Mouse (Mus musculus) fat pad, adult 2 months (tissue): ENCODE measurements around the gene Lamb1.

Experiments
- DNase-seq: peaks from one replicate; pipeline ENCODE4 v3.0.0-alpha.2; 2011; ENCODE audit warnings: low read depth, low spot score; ENCODE audit errors: extremely low read depth

The Lamb1 gene

DNA sequence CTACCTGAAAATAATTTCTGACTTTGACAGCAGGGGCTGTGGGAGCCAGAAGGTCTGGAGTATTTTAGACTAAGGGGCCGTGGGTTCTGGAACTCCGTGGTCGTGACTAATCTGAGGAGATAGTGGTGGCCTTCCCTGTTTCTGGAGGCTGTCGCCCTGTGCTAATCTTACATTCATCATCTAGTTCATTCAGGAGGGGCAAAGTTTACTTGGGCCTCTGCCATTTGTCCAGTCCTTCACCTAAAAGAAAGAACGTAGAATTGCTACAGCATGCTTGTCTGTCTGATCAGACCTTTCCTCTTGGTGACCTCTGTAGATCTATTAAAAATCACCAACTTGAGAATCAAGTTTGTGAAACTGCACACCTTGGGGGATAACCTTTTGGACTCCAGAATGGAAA, 17.2 kb downstream of the Lamb1 start:
- DNase-seq, result no peak

DNA sequence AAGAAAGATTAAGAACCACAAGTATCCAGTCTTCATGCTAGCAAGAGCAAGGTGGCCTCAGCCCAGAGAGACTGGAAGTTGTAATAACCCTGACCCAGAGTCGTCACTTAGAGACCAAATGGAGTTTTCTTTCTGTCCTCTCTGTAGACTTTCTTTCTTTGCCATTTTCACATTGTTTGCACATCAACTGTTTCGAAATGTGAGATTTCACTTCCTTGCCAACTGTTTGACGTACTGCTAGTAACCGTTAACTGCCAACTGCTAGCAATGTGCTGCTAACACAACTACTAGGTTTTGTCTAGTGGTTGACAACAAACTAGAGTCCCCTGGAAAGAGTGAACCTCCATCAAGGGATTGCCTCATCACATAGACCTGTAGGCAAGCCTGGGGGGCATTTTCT, 18.1 kb downstream of the Lamb1 start:
- DNase-seq, result no peak

DNA sequence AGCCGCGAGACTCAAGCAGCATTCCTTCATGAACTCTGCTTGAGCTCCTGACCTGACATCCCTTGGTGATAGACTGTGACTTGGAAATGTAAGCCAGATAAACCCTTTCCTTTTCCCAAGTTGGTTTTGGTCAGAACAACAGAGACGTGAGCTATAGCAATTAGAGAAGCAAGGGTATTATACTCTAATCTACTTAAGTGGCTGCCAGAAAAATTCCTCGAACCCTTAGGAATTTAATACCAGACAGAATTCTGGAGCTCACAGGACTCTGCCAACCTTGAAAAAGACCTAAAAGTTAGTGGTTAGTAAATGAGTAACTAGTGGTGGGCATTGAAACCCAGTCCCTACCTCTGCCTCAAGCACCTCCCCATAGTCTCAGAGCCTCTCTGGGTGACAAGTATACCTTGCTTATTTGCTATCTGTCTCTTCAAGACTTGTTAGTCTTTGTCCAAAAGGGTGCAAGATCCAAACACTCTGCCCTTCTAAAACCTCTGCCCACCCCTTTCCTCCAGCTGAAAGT, 18.6 kb downstream of the Lamb1 start:
- DNase-seq, result no peak

GRCm38 (mm10) chr12:31289046-31289445, 24.0 kb downstream of the Lamb1 start:
- no peak for DNase-seq

GRCm38 (mm10) chr12:31290951-31291350, 25.9 kb downstream of the Lamb1 start:
- no peak for DNase-seq

DNA sequence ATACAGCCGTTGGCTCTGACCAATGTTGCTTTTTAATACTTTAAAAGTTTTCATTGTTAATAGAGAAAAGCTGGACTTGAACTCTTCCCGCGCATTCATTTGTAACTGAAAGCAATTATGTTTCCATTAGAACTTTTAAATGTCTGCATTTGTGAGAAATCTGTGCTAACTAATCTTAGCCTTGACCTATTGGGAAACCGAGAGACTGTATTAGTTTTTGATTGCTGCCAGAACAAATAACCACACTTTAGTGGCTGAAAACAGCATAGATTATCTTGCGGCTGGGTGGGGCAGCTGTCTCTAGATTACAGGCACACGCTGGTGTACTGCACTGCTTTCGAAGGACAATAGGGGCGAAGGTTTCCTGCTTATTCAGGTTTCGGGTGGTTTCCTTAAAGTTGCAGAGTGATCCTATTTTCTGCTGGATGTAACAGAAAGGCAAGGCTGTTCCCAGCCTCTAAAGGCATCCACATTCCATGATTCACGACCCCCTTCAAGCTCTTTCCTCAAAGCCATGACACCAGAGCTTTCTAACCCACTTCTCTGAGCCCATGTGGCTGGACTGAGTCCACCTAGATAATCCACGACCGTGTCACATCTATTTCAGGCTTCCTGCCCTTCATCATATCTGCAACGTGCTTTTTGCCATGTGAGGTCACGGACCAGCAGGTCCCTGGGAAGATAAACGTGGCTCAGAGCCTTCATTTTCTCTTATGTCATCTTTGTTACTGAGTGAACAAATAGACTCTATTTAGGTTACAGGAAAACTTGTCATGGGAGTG, 28.5 kb downstream of the Lamb1 start:
- no peak for DNase-seq

- DNase-seq, result no peak
Observed at GRCm38 (mm10) chr12:31294526-31294925, 29.5 kb downstream of the Lamb1 start.

DNA sequence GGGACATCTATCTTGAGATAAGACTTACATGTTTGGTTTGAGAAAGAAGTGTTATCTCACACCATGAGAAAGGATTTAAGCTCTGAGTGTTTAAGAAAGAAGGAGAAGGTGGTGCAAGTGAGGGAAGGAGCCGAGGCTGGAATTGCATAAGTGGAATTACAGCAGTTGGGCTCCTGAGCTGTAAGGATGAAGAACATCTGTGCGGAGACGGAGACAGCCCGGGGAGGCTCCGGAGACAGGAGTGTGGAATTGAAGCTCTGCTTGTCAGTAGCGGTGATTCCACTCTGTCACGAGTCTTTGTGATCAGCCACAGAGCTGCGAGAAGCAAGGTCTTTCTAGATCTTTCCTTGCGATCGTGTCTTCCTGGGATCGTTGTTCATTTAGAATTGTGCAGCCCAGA, 30.0 kb downstream of the Lamb1 start:
- DNase-seq, result no peak

DNA sequence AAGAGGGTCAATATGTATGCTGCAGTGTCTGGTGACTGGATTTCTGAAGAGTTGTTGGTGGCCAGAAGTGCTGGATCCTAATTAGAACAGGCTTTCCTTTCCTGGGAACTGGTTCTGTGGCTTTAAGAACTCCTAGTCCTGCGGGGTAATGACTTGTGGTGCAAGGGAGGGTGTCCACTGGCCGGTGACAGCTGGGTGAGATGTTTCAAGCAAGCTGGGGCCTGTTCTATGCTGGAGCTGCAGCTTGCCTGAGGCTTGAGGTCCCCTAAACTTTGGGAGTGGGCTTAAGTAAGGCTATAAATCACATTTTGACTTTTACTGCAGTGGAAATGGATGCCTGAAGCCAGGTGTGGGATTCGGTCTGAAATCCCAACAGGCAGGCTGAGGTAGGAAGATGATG, 30.5 kb downstream of the Lamb1 start:
- DNase-seq, result no peak

DNA sequence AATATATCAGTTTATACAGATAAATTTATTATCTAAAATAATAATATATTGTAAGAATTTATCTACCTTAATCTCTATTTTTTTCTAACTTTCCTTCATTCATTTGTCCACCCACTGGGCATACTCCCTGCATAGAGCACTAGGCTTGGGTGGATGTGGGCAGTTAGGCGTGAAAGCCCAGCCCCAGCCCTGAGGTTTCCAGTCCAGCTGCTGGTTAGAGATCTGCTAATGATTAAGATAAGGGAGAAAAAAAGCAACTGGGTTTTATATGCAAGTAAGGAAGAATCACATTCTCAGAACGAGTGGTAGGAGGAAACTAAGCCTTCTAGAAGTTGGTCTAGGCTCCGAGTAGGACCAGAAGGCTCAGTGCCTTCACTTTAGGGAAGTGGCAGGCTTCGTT, 31.1 kb downstream of the Lamb1 start:
- no peak for DNase-seq

DNA sequence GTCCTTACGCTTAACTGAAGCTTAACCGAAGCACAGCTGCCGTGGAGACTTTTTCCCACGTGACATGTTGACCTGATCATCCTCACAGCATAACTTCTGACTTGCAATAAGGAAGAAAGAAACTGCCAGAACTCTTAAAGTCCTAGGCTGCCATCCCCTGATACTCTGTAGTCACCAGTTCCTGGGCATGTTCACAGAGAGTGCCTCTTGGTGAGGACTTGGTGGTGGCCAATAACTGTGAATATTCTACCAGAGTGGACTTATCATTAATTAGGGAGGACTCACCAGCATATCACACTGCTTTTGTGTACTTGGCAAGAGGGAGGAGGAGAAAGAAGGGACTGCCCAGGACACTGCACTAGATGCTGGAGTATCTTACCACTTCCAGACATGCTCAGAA, 33.1 kb downstream of the Lamb1 start:
- no peak for DNase-seq

DNA sequence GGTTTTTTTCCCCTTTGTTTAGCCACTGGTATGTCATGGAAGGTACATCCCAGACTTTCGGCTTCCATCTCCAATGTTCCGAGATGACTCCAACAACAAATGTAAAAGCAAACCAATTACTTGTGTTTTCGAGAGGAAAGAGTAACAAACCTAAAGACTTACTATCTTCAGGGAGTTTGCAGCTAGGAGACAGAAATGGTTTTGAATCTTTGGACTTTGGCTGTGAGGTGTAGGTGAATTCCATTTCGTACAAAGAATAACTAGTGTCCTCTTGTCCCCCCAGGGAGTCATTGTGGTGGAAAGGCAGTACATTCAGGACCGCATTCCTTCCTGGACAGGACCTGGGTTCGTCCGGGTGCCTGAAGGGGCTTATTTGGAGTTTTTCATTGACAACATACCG, 33.5 kb downstream of the Lamb1 start:
- DNase-seq, result no peak

DNA sequence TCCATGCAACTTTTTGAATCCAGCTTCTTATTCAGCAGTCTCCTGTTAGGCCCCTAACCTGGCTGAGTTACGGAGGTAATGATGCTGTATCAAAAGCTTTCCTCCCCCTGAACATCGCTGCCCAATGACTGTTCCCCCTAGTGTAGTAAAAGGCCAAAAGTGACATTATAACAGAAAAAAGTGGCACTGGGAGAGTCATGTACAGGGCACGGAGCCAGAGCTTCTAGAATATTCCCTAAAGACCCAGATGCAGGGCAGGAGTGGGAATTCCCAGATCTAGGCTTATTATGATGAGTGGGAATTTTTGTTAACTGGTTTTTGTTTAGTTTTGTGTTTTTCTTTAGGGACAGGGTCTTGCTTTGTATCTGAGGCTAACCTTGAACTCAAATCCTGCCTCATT, 34.1 kb downstream of the Lamb1 start:
- no peak for DNase-seq

- no peak for DNase-seq
Observed at GRCm38 (mm10) chr12:31299676-31300197, 34.7 kb downstream of the Lamb1 start.

DNA sequence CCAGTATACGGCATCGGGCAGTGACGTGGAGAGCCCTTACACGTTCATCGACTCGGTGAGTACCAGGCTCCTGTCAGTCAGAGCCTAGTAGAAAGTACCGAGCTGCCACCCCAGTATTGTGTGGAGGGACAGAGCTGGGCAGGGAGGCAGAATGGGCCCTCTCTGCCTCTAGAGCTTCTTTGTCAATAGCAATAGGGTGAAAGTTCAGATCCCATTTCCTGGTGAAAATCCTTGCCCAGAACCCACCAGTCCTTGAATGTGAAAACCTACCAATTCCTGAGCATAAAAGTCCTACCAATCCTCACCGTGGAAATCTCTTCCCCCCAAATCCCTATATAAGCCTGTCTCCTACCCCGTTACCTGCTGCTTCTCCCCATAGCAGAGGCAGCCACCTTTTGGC, 35.2 kb downstream of the Lamb1 start:
- DNase-seq, result no peak

DNA sequence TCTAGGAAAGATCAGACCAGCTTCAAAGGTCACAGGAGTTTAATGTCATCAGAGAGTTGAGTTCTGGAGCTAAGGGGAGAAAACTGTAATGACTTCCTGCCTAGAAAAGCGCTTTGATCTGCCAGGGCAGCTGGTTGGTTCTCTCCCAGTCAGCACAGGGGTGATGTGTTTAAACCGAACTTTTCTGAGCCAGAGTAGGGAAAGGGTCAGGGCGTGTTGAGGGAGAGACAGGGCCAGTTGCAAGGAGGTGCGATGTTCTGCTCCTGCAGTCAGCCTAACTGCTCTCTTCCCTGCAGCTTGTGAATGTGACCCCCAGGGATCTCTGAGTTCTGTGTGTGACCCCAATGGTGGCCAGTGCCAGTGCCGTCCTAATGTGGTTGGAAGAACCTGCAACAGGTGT, 37.2 kb downstream of the Lamb1 start:
- no peak for DNase-seq

- DNase-seq, result no peak
Observed at GRCm38 (mm10) chr12:31302766-31303511, 37.9 kb downstream of the Lamb1 start.

DNA sequence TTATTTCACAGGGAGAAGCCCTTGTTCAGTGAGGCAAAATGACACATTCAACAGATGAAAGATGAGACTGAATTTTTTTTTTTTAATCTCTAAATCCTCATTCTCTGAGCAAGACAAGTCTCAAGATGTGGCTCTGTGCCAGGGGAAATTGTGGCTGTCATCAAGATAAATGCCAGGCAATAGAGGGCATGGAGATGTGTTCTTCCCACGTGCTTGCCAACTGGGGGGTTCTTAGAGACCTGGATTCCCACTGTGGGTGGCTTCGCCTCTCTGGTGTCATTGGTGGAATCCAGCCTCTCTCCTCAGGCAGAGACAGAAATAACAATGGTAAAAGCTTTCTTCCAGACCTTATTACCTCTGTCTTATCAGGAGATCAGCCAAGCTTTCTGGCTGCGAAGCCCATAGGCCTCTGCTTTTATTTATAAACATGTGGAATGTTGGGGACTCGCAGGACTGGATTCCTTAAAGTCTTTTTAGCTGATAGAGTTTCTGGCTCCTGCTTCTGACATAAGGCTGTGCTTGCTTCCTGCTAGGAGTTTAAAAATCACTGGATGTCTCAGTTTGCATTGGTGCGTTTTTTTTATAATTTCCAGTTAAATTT, 41.1 kb downstream of the Lamb1 start:
- no peak for DNase-seq

DNA sequence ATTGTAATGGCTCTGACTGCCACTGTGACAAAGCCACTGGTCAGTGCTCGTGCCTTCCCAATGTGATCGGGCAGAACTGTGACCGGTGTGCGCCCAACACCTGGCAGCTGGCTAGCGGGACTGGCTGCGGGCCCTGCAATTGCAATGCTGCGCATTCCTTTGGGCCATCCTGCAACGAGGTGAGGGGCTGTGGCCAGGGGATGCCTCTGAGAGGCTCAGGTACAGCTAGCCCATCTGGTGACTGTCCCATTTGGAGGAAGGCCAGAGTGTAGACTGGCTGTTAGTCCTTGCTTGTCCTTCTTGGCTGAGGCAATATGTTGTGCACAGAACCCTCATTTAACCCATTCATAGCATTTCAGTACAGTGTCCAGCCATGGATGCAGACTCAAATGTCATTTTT, 42.0 kb downstream of the Lamb1 start:
- DNase-seq, result no peak

DNA sequence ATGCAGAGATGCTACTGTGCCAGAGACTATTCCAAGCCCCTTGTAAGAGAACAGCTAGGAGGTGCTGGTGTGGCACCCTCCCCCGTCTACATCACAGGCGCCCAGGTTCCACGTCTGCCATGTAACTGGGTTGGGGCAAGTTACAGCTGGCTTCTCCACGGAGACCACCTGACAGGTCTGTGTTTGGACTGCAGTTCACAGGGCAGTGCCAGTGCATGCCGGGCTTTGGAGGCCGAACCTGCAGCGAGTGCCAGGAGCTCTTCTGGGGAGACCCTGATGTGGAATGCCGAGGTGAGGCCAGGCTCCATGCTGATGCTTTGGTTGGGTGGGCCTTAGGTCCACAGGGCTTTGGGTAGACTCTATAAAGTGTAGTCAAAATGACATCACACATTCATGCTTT, 42.7 kb downstream of the Lamb1 start:
- no peak for DNase-seq

DNA sequence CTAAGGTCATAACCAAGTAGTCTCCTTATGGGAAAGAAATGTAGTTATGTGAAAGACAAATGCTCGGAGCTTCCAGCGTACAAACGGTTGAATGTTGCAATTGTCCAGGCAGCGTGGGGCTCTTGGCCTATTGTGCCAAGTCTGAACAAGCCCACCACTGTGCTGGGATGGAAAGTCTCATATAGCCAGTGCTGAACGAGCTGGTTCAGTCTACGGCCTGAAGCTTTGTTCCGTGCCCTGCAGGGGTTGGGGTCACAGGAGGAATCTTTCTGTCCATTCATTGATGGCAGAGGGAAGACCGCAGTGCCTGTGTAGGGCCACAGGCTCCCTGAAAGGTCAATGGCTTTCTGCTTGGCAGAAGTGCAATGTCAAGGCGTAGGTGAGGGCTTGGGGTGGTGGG, 45.7 kb downstream of the Lamb1 start:
- DNase-seq, result no peak
